Mouse (Mus musculus) neural tube, embryonic 10.5 days (tissue): ENCODE data around the gene Olfr566.

Source experiments
- DNase-seq: peaks from one replicate; pipeline ENCODE4 v3.0.0-alpha.2; 2017; ENCODE audit warnings: low spot score; ENCODE audit errors: extremely low spot score

Olfr566 gene

DNA sequence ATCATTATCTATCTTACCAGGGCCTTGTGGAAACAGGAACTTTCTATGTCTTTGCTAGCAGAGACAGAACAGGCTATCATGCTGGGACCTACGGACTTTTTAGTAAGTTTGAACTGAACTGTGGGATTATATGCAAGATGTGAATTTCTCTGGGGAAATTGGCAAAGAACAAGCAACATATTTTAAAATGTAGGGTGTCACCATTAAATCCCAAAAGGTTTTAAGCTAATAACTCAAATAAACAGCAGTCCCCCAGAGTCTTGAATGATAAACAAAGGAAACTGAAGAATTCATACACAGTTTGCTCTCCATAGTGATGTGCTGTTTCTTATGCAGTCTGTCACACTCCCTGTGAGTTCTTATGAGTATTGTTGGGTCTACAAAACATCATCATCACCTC lies at the start of gene Olfr566:
Olfr566 (minus strand) TSS at position 101 of the 400 bp plus-strand sequence.
- no peak for DNase-seq

DNA sequence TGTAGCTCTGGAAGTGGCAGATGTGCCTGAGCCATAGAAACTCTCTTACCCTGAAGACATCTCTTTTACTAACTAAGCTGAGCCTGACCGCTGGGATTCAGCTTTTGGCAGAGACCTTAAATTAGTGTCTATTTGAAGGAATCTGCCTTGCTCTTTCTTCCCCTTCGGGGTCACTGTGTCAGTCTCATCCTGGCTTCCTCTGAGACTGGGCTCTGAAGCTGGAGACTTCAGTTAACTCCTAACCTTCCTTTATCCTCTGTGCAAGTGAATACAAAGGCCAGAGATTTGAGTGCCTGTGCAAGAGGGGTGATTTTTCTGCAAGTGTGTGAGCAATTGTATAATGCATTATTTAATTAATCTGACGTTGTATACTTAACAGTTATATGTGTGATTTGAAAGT lies 32.2 kb upstream of the Olfr566 start, which contains the start of gene Olfr569:
Olfr569 (minus strand) TSS at position 101 of the 400 bp plus-strand sequence.
- DNase-seq = no peak

DNA sequence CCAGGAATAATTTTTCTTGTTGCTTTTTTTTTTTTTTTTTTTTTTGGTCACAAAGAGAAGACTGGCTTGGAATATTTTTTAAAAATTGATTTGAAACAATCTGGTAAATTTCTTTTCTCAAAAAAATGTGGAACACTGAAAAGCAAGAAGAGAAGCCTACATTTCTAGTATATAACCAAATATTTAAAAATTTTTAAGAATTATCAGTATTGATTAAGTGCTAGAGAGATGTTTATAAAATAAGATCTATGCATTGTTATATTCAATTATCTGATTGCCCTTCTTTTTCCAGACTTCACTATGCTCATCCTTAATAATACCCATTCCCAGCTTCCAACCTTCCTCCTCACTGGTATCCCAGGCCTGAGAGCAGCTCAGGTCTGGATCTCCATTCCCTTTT lies 18.3 kb upstream of the Olfr566 start, which contains the start of gene Olfr568:
Olfr568 (plus strand) TSS at position 301 of the 400 bp plus-strand sequence.
- DNase-seq = no peak

DNA sequence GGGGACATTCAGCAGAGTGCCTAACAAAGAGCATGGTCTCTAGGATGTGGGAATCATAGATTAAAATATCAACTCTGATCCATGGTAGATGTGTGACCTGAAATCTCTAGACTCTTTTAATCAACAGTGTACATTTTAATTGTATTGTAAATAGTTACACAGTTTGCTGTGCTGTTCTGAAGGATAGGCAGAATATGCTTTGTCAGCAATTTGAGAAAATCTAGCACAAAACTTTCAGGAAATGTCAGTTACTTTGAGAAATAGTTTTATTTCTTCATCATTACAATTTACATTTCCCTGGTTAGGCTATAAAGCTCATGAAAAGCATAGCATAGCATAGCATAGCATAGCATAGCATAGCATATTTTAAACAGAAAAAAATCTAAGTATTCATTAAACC lies 2.8 kb downstream of the Olfr566 start:
- DNase-seq = no peak
